Mouse (Mus musculus) hindbrain, embryonic 16.5 days (tissue): ENCODE data around the gene Gtpbp6. TPM values are rescaled to one million over a fixed set of nuclear protein-coding genes. Genes with fewer than 3 reads are reported as not detected.
"Not testable (repeated sequence)": the region's sequence is repeated elsewhere in the genome, so short reads cannot be mapped to it uniquely, and the experiment has no call there.

Experiments used
- ATAC-seq: fragments of 200-750 bp; cut with Nextera tagmentation; 2 replicates; pipeline ENCODE4 v1.8.0; 2017; ENCODE audit warnings: moderate TSS enrichment, moderate library complexity
- H3K27ac ChIP-seq: fragments of 300-500 bp; sonication (generic); 2 replicates; pipeline ENCODE4 v1.5.1; 2014; ENCODE audit warnings: low read depth, mild to moderate bottlenecking, control low read depth, low read length, moderate library complexity
- H3K27me3 ChIP-seq: fragments of 300-500 bp; sonication (generic); replicated peaks from 2 replicates; pipeline ENCODE4 v1.6.1; 2014; ENCODE audit warnings: low read length; ENCODE audit not compliant: control insufficient read depth, insufficient read depth
- H3K36me3 ChIP-seq: fragments of 300-500 bp; sonication (generic); 2 replicates; pipeline ENCODE4 v1.6.1; 2014; ENCODE audit warnings: mild to moderate bottlenecking, low read length, moderate library complexity, mixed read lengths; ENCODE audit not compliant: control insufficient read depth, insufficient read depth
- H3K4me1 ChIP-seq: fragments of 300-500 bp; sonication (generic); 2 replicates; pipeline ENCODE4 v1.6.1; 2014; ENCODE audit warnings: low read depth, low read length; ENCODE audit not compliant: control insufficient read depth, insufficient read depth
- H3K4me2 ChIP-seq: fragments of 300-500 bp; sonication (generic); 2 replicates; pipeline ENCODE4 v1.6.1; 2014; ENCODE audit warnings: mild to moderate bottlenecking, low read length, control low read depth, moderate library complexity
- H3K4me3 ChIP-seq: fragments of 300-500 bp; sonication (generic); 2 replicates; pipeline ENCODE4 v1.5.1; 2014; ENCODE audit warnings: mild to moderate bottlenecking, low read length, control low read depth, moderate library complexity
- H3K9ac ChIP-seq: fragments of 300-500 bp; sonication (generic); 2 replicates; pipeline ENCODE4 v1.6.1; 2014; ENCODE audit warnings: low read depth, mild to moderate bottlenecking, control low read depth, low read length, moderate library complexity
- H3K9me3 ChIP-seq: fragments of 300-500 bp; sonication (generic); 2 replicates; pipeline ENCODE4 v1.6.1; 2014; ENCODE audit warnings: mild to moderate bottlenecking, low read length, moderate library complexity; ENCODE audit not compliant: control insufficient read depth
- WGBS: fragments of 180-500 bp; shearing (Covaris S2); extraction: QIAGEN DNeasy Blood & Tissue Kit; methylation state at CpG from one replicate; pipeline ENCODE4 v1.1.7; 2014; 5-methylcytosine and 5-hydroxymethylcytosine counted together
- polyA plus RNA-seq: library from polyadenylated mRNA; unstranded; fragments of >200 nt; fragmentation: Nextera tagmentation; extraction: Ambion mirVana; gene quantifications from 2 replicates; pipeline ENCODE4 v1.2.1, GENCODE M21; 2015

Gene Gtpbp6
- polyA plus RNA-seq: 67.4 and 67.7 TPM in 2 replicates

DNA sequence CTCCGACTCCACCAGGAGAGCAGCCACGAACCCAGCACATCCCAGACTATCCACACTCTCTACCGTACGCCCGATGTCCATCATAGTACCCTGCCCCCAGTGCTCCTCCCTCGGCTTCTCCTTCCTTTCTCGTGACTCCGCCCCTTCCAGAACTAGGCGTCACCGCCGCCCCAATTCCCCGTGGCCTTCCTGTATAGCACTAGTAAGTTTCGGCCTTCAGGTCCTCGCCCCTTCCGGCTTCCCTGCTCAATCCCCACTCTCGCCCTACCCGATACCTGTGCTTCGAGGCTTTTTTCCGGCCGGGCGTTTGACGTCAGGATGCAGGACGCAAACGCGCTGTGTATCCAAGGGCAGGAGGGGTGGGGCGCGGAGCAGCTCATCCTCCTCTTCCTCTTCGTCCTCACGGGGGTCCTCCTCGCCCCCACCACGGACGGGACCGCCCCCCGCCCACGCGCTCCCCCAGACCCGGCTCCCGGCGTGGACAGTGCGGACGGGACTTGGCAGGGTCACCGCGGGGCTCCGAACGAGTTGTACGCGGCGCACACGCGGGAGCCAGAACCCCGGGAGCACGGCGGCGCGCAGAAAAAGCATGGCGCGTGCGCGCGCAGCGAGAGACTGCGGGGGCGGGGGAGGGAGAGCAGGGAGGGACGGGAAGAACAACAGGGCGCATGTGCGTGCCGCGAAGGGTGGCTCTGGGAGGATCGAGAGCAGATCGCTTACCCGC, at the start of gene Gtpbp6:
Gtpbp6 (minus strand) TSS at position 617 of the 724 bp plus-strand sequence.
- peak within 1 kb of the TSS; percentile 85 for H3K9ac ChIP-seq
- under 1% methylated on average over 70 of the region's 71 CpGs for WGBS
- H3K9me3 ChIP-seq: no peaks in the 10 kb centered on the region; the same call in 1 of the 2 replicates
- peak within 1 kb of the TSS; percentile 75 for H3K4me3 ChIP-seq
- H3K4me2 ChIP-seq: peak within 1 kb of the TSS; percentile 94
- H3K27ac ChIP-seq: peak within 1 kb of the TSS; percentile 98
- ATAC-seq: peak; percentile 80
- peaks cover 13% of the 10 kb centered on the region for H3K4me1 ChIP-seq
- H3K27me3 ChIP-seq: no peaks in the 10 kb centered on the region
- peaks cover 32% of the 10 kb centered on the region for H3K36me3 ChIP-seq

DNA sequence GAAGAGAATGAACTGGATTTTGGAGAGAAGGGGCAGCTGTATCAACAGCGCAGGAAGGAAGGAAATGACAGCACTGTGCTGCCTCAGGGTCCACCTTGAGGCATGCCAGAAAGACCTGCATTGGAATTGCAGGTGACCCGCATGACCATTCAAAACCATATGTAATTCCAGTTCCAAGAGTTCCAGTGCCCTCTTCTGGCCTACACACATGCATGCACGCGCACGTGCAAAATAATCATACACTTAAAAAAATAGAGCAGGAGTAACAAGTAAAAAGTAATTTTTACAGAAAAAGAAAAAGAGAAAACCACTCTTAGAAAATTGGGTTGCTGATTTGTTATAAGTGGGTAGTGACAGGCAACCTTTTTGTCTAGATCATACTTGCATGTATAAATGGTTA, 35.0 kb upstream of the Gtpbp6 start:
- no peaks in the 10 kb centered on the region for H3K4me1 ChIP-seq
- no peaks in the 10 kb centered on the region for H3K9me3 ChIP-seq
- 90% methylated on average over 5 of the region's 5 CpGs for WGBS
- no peak for ATAC-seq
- no peak overlapping the region for H3K9ac ChIP-seq
- no peak overlapping the region for H3K27ac ChIP-seq
- H3K36me3 ChIP-seq: peaks cover 44% of the 10 kb centered on the region
- H3K4me2 ChIP-seq: no peak overlapping the region
- H3K27me3 ChIP-seq: no peaks in the 10 kb centered on the region
- no peak overlapping the region for H3K4me3 ChIP-seq

DNA sequence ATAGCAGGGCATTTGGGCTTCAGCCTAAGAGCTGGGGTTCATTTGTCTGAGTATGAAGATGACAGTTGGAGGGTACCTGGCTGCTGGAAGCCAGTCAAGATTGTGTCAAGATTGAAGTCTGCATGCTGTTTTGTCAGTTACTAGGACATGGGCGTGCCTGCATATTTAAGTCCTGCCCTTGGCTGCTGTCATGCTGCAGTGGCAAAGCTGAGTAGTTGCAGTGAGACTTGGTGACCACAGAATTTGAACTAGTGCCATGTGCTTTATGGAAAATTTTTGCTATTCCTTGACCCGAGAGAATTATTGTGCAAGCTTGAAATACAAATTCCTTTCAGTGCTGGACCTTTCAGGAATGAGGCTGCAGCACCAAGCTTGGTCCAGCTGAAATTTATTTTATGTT, 34.3 kb upstream of the Gtpbp6 start:
- 91% methylated on average over 2 of the region's 2 CpGs for WGBS
- Histone ChIP-seq H3K4me2 (no peak overlapping the region), H3K36me3 (peaks cover 41% of the 10 kb centered on the region), H3K27ac (no peak overlapping the region), H3K9me3 (no peaks in the 10 kb centered on the region), H3K4me3 (no peak overlapping the region), H3K4me1 (peaks cover under 1% of the 10 kb centered on the region), H3K9ac (no peak overlapping the region), H3K27me3 (no peaks in the 10 kb centered on the region)
- ATAC-seq: no peak

DNA sequence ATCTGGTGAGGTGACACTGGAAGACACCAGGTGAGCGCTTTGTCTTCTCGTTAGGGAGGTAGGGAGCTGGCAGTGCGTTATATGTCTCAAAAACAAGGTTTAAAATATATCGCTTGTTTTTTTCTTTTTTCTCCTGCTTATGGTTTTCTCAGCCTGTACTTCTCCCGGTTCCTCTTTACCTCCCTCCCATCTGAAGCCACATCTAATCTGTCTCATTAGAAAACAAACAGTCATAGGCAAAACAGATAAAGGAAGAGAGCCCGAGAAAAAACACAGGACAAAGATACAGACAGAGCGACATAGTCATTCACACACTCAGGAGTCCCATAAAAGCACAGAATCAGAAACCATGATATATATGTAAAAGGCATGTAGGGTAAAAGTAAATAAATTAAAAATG, 32.4 kb upstream of the Gtpbp6 start:
- Histone ChIP-seq H3K27ac (no peak overlapping the region), H3K4me2 (no peak overlapping the region), H3K4me1 (peaks cover 6% of the 10 kb centered on the region), H3K9me3 (no peaks in the 10 kb centered on the region), H3K9ac (no peak overlapping the region), H3K4me3 (no peak overlapping the region), H3K27me3 (no peaks in the 10 kb centered on the region), H3K36me3 (peaks cover 25% of the 10 kb centered on the region)
- ATAC-seq: no peak
- 95% methylated on average over 7 of the region's 7 CpGs for WGBS

DNA sequence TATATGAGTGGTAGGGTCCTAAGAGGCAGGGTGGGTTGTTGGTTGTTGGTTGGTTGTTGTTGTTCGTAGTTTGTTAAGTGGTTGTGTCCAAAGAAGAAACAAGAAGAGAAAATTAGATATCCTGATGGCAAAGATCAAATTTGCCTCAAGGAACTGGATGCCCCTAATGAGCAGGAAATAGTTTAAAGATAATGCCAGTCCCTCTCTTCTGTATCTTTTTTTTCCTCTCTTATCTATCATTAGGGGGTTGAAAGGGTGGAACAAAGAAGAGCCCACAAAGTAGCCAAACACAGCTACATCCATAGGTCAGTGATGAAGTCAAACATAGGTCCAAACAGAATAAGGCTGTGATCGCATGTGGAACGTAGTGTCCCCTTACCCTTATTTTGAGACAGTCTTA, 31.3 kb upstream of the Gtpbp6 start:
- Histone ChIP-seq H3K4me1 (peaks cover 6% of the 10 kb centered on the region), H3K9ac (no peak overlapping the region), H3K27me3 (no peaks in the 10 kb centered on the region), H3K4me2 (no peak overlapping the region), H3K9me3 (no peaks in the 10 kb centered on the region), H3K4me3 (no peak overlapping the region), H3K36me3 (peaks cover 15% of the 10 kb centered on the region), H3K27ac (no peak overlapping the region)
- ATAC-seq: no peak
- 95% methylated on average over 3 of the region's 3 CpGs for WGBS

DNA sequence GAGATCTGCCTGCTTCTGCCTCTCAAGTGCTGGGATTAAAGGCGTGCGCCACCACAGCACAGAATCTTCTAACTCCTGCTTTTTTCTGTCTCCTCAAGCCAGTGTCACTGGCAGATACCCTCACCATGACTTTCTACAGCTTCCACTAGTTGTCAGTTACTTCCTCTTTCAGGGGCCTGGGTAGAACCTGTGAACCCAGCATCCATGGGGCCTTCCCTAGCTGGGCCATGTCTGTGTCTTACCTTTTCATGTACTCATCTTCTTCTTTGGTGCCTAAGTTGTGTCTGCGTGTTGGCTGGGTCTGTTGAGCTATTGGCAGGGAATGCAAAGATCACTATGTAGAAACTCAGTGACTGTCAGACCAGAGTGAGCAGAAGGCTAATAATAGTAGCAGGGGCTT, 29.8 kb upstream of the Gtpbp6 start:
- 96% methylated on average over 3 of the region's 3 CpGs for WGBS
- Histone ChIP-seq H3K27me3 (no peaks in the 10 kb centered on the region), H3K4me2 (no peak overlapping the region), H3K9ac (no peak overlapping the region), H3K9me3 (no peaks in the 10 kb centered on the region), H3K4me1 (peaks cover 6% of the 10 kb centered on the region), H3K4me3 (no peak overlapping the region), H3K36me3 (peaks cover 8% of the 10 kb centered on the region; the same call in 1 of the 2 replicates), H3K27ac (no peak overlapping the region)
- no peak for ATAC-seq

DNA sequence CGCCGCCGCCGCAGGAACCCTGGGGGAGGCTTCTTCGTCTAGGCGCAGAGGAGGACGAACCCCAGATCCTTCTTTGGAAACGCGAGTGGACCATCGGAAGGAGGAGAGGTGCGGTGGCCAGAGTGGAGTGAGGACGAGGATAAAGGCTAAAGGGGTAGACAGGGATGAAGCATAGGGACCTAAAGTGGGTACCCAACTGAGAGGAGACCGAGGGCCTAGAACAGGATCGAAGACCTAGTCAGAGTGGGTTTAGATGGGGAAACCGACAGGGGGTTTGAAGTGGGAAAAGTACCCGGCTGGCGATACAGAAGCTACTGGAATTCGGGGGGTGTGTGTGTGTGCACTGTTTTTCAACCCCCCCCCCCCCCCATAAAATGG, 28.1 kb upstream of the Gtpbp6 start:
- Histone ChIP-seq H3K27me3 (no peaks in the 10 kb centered on the region), H3K4me2 (peak overlapping the region; percentile 77), H3K9me3 (no peaks in the 10 kb centered on the region), H3K27ac (peak overlapping the region; percentile 77), H3K9ac (peak overlapping the region; percentile 79), H3K4me1 (peaks cover 6% of the 10 kb centered on the region), H3K36me3 (peaks cover 5% of the 10 kb centered on the region; the same call in 1 of the 2 replicates), H3K4me3 (peak overlapping the region; percentile 75)
- 7% methylated on average over 18 of the region's 18 CpGs for WGBS
- ATAC-seq: no peak; the same call in 1 of the 2 replicates

DNA sequence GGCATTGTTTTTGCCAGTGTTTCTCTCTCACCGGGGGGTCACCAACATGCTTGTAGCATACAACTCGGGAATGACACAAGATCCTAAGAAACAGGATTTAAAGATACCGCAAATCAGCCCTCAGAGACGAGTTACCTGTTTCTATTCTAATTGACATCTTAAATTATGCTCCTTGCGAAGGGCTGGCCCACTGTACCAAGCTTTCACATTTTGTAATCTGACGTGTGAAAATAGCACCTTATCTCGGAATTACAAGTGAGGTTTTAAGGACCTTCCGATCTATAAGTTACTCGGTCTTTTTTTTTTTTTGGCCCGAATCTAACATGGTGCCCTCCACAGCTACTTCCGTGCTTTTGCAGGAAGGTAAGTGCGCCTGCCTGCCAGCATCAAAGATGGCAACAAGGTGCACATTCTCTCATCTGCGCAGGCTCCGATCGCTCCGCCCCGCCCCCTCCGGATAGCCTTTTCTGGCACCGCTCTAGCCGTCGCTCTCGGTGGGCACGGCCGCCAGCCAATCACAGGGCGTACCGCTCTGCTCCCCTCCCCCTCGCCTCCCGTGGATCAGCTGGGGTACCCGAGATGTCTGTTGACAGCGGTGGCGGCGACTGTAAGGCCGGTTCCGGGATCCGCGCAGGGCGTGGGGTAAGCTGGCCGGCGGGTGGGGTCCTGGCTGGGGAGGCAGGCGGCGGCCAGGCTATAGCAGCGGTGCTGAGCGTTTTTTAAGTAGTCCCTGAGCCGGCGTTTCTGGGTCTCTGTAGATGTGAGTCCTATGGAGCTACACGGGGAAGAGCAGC, 27.5 kb upstream of the Gtpbp6 start, which contains the start of gene Chfr:
Chfr (plus strand) TSS at position 550 of the 794 bp plus-strand sequence.
- ATAC-seq: peak; percentile 99
- peak within 1 kb of the TSS; percentile 77 for H3K27ac ChIP-seq
- H3K4me3 ChIP-seq: peak within 1 kb of the TSS; percentile 75
- peaks cover 11% of the 10 kb centered on the region for H3K36me3 ChIP-seq
- WGBS: 3% methylated on average over 45 of the region's 46 CpGs
- peaks cover 6% of the 10 kb centered on the region for H3K4me1 ChIP-seq
- peaks cover 2% of the 10 kb centered on the region for H3K9me3 ChIP-seq
- peak within 1 kb of the TSS; percentile 79 for H3K9ac ChIP-seq
- H3K4me2 ChIP-seq: peak within 1 kb of the TSS; percentile 77
- H3K27me3 ChIP-seq: no peaks in the 10 kb centered on the region

DNA sequence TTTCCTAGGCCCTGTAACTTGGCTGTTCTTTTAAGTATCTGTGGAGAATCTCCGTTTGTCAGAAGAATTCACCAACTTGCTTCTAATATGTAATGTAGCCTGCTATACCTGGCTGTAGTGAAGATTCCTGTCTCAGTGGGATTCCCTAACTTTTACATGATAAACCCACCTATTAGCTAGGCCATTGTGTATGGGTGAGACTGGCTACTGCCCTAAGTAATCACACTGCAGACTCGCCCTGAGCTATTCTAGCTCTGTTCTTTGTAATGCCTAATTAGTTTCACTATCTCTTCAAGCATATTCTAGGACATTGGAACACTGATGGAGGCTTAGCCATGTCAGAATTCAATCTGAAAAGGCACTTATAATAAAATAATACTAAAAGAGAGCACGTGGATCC, 14.4 kb upstream of the Gtpbp6 start:
- not testable (repeated sequence) for H3K9me3 ChIP-seq, H3K27me3 ChIP-seq, H3K9ac ChIP-seq, H3K4me2 ChIP-seq, H3K4me1 ChIP-seq, ATAC-seq, H3K4me3 ChIP-seq, H3K27ac ChIP-seq
- H3K36me3 ChIP-seq: peaks cover 34% of the 10 kb centered on the region
- 84% methylated on average over 3 of the region's 3 CpGs for WGBS
